9 mouse cellular contexts compared by ENCODE assay signal in genomic region chr5:77137701-77138265, GRCm38 (mm10). TPM values are rescaled to one million over a fixed set of nuclear protein-coding genes. Genes with fewer than 3 reads are reported as not detected.
DNase-seq lines count a peak whose midpoint lies in the region; ATAC-seq and TF ChIP-seq lines count a peak whose summit lies in the region.
"Had no signal": no experiment of that assay in that cellular context is flagged by ENCODE, and none has a peak within 500 bp of the region (broad histone marks: within the 10 kb centered on the region; RNA-seq: fewer than 3 reads in every experiment).

No protein-coding gene starts in this region.

- 22% methylated on average over 8 of the region's 8 CpGs for WGBS in hindbrain, embryonic 10.5 days
- 25% methylated on average over 8 of the region's 8 CpGs for WGBS in hindbrain, embryonic 11.5 days
- WGBS in forebrain, embryonic 13.5 days: 9% methylated on average over 8 of the region's 8 CpGs
- 60% methylated on average over 8 of the region's 8 CpGs for WGBS in limb, embryonic 12.5 days
- 49% methylated on average over 8 of the region's 8 CpGs for WGBS in stomach, postnatal 0 days

- no peaks in the 10 kb centered on the region for H3K9me3 ChIP-seq in hindbrain, embryonic 10.5 days
- no peaks in the 10 kb centered on the region for H3K9me3 ChIP-seq in hindbrain, embryonic 11.5 days (ENCODE audit: control insufficient read depth, low read length)
- no peaks in the 10 kb centered on the region for H3K9me3 ChIP-seq in forebrain, embryonic 13.5 days (replicated peaks)
- no peaks in the 10 kb centered on the region for H3K9me3 ChIP-seq in limb, embryonic 12.5 days
- no peaks in the 10 kb centered on the region for H3K9me3 ChIP-seq in stomach, postnatal 0 days (ENCODE audit: control insufficient read depth, low read length)
- H3K9me3 ChIP-seq: G1E had no signal

- H3K4me3 ChIP-seq in hindbrain, embryonic 10.5 days: no peak overlapping the region
- H3K4me3 ChIP-seq in hindbrain, embryonic 11.5 days (ENCODE audit: low read depth, low read length): no peak overlapping the region
- no peak overlapping the region for H3K4me3 ChIP-seq in forebrain, embryonic 13.5 days
- no peak overlapping the region for H3K4me3 ChIP-seq in limb, embryonic 12.5 days (replicated peaks)
- no peak overlapping the region for H3K4me3 ChIP-seq in stomach, postnatal 0 days (ENCODE audit: low read depth, low read length)

- H3K4me1 ChIP-seq in hindbrain, embryonic 10.5 days (replicated peaks): peaks cover 22% of the 10 kb centered on the region
- 0 out of 2 replicates have a peak, but pooled peaks cover 2% of the 10 kb centered on the region for H3K4me1 ChIP-seq in hindbrain, embryonic 11.5 days (replicated peaks; ENCODE audit: control insufficient read depth, insufficient read depth, low read length)
- peaks cover 20% of the 10 kb centered on the region for H3K4me1 ChIP-seq in forebrain, embryonic 13.5 days
- H3K4me1 ChIP-seq in limb, embryonic 12.5 days (replicated peaks): peaks cover 33% of the 10 kb centered on the region
- 0 out of 2 replicates have a peak, but pooled peaks cover 3% of the 10 kb centered on the region for H3K4me1 ChIP-seq in stomach, postnatal 0 days (replicated peaks; ENCODE audit: control insufficient read depth, insufficient read depth)

- TF ChIP-seq EP300 in stomach, postnatal 0 days (optimal IDR thresholded peaks at IDR 0.05): no peak

- no peak overlapping the region for H3K9ac ChIP-seq in hindbrain, embryonic 11.5 days (ENCODE audit: low read depth, low read length)
- H3K9ac ChIP-seq in forebrain, embryonic 13.5 days: no peak overlapping the region
- no peak overlapping the region for H3K9ac ChIP-seq in limb, embryonic 12.5 days (replicated peaks)
- H3K9ac ChIP-seq in stomach, postnatal 0 days (ENCODE audit: low read length): no peak overlapping the region

- no peak for DNase-seq in hindbrain, embryonic 10.5 days (ENCODE audit: low spot score)
- DNase-seq in hindbrain, embryonic 11.5 days (ENCODE audit: low spot score): no peak
- peak; percentile 31 for DNase-seq in brain, adult 2 months (ENCODE audit: low read depth, low spot score)
- DNase-seq in stomach, postnatal 0 days (ENCODE audit: low spot score): no peak
- no peak for DNase-seq in testis, postnatal 10 days (ENCODE audit: low spot score)
- no peak for DNase-seq in spleen, postnatal 10 days (ENCODE audit: low spot score in 2 of 2)

- ATAC-seq in hindbrain, embryonic 11.5 days (ENCODE audit: low FRiP score): no peak
- peak; percentile 82 for ATAC-seq in forebrain, embryonic 13.5 days
- ATAC-seq in limb, embryonic 12.5 days (ENCODE audit: insufficient number of reproducible peaks, insufficient read depth, low FRiP score, low TSS enrichment, low read depth): no peak
- 0 out of 2 replicates have a peak, but pooled peaks have one; percentile 22 for ATAC-seq in stomach, postnatal 0 days (ENCODE audit: low FRiP score, low TSS enrichment)

- H3K27ac ChIP-seq in hindbrain, embryonic 10.5 days: peak overlapping the region; percentile 19; the same call in 1 of the 2 replicates
- no peak overlapping the region for H3K27ac ChIP-seq in hindbrain, embryonic 11.5 days (ENCODE audit: low read depth, low read length)
- H3K27ac ChIP-seq in forebrain, embryonic 13.5 days: no peak overlapping the region
- 0 out of 2 replicates have a peak overlapping the region, but pooled peaks have one; percentile 23 for H3K27ac ChIP-seq in limb, embryonic 12.5 days
- H3K27ac ChIP-seq in stomach, postnatal 0 days (replicated peaks): peak overlapping the region; percentile 45; the same call in 1 of the 2 replicates

- no peak overlapping the region; the same call in 1 of the 2 replicates for H3K4me2 ChIP-seq in hindbrain, embryonic 11.5 days (replicated peaks; ENCODE audit: low read depth, low read length)
- no peak overlapping the region for H3K4me2 ChIP-seq in forebrain, embryonic 13.5 days
- no peak overlapping the region for H3K4me2 ChIP-seq in limb, embryonic 12.5 days
- H3K4me2 ChIP-seq in stomach, postnatal 0 days (replicated peaks; ENCODE audit: low read depth): no peak overlapping the region

- peak; percentile 15; the same call in 1 of the 2 replicates for TF ChIP-seq CTCF in stomach, postnatal 0 days (IDR thresholded peaks at IDR 0.05; ENCODE audit: low read depth)

- no peaks in the 10 kb centered on the region for H3K36me3 ChIP-seq in hindbrain, embryonic 10.5 days
- no peaks in the 10 kb centered on the region for H3K36me3 ChIP-seq in hindbrain, embryonic 11.5 days (ENCODE audit: control insufficient read depth, insufficient read depth, low read length)
- H3K36me3 ChIP-seq in forebrain, embryonic 13.5 days (ENCODE audit: poor library complexity, severe bottlenecking): no peaks in the 10 kb centered on the region
- no peaks in the 10 kb centered on the region for H3K36me3 ChIP-seq in limb, embryonic 12.5 days
- H3K36me3 ChIP-seq in stomach, postnatal 0 days (ENCODE audit: control insufficient read depth, insufficient read depth, low read length): no peaks in the 10 kb centered on the region
- H3K36me3 ChIP-seq: G1E had no signal

- H3K27me3 ChIP-seq in hindbrain, embryonic 10.5 days (ENCODE audit: insufficient read depth, poor library complexity, severe bottlenecking): no peaks in the 10 kb centered on the region
- H3K27me3 ChIP-seq in hindbrain, embryonic 11.5 days (ENCODE audit: control insufficient read depth, insufficient read depth, low read length): no peaks in the 10 kb centered on the region
- peaks cover 33% of the 10 kb centered on the region for H3K27me3 ChIP-seq in forebrain, embryonic 13.5 days
- no peaks in the 10 kb centered on the region for H3K27me3 ChIP-seq in limb, embryonic 12.5 days
- H3K27me3 ChIP-seq in stomach, postnatal 0 days (ENCODE audit: control insufficient read depth, insufficient read depth, low read length): no peaks in the 10 kb centered on the region

RNA-seq across cellular contexts. Expression of gene Hopx, which starts 22.9 kb away (rescaled TPM):
- 0.20 and 0.34 TPM in 2 replicates for polyA plus RNA-seq in hindbrain, embryonic 10.5 days (2016; fragmentation: Nextera tagmentation; extraction: Ambion mirVana)
- polyA plus RNA-seq in hindbrain, embryonic 11.5 days (2014; fragmentation: Nextera tagmentation; extraction: Ambion mirVana): 0.68 and 0.83 TPM in 2 replicates
- 1.4 and 1.5 TPM in 2 replicates for polyA plus RNA-seq in forebrain, embryonic 13.5 days (2015; fragmentation: Nextera tagmentation; extraction: Ambion mirVana)
- polyA plus RNA-seq in limb, embryonic 12.5 days (2016; fragmentation: Nextera tagmentation; extraction: Ambion mirVana): 0.26 TPM in 1 of 2 replicates, not detected in the other
- polyA plus RNA-seq in stomach, postnatal 0 days (2015; fragmentation: Nextera tagmentation; extraction: Ambion mirVana): 26.6 and 30.2 TPM in 2 replicates
- polyA plus RNA-seq: G1E had no signal

Comparison
In these comparisons a context has a peak if more than half of its experiments do, and no peak if none do; other contexts are left out.
1. H3K27ac ChIP-seq: peak in hindbrain, embryonic 10.5 days (single experiment), limb, embryonic 12.5 days (single experiment) and stomach, postnatal 0 days (single experiment); none in hindbrain, embryonic 11.5 days (single experiment) and forebrain, embryonic 13.5 days (single experiment).
2. ATAC-seq: peak in forebrain, embryonic 13.5 days (single experiment) and stomach, postnatal 0 days (single experiment); none in hindbrain, embryonic 11.5 days (single experiment) and limb, embryonic 12.5 days (single experiment).
3. RNA of gene Hopx, which starts 22.9 kb away (polyA plus RNA-seq): 26.6 to 30.2 TPM in stomach, postnatal 0 days; 1.4 to 1.5 TPM in forebrain, embryonic 13.5 days, 0.68 to 0.83 TPM in hindbrain, embryonic 11.5 days, 0.20 to 0.34 TPM in hindbrain, embryonic 10.5 days and 0.26 TPM in limb, embryonic 12.5 days; every median in the first group is over 10 times any median in the second.